Mouse (Mus musculus) liver, embryonic 14.5 days (tissue): ENCODE measurements around the gene Cyb561d2. TPM values are rescaled to one million over a fixed set of nuclear protein-coding genes. Genes with fewer than 3 reads are reported as not detected.
A peak's percentile ranks its signal among the peaks of the same experiment; 100 is the strongest.

ENCODE experiments used
- ATAC-seq: fragments of 200-750 bp; cut with Nextera tagmentation; 2 replicates; pipeline ENCODE4 v1.8.0; 2017; ENCODE audit warnings: moderate number of reproducible peaks, mild to moderate bottlenecking, moderate library complexity; ENCODE audit not compliant: insufficient read depth
- DNase-seq, 3 experiments: peaks; one replicate each; pipeline ENCODE4 v3.0.0-alpha.2; 2012 to 2013; ENCODE audit warnings: low read depth in 3 of 3, low spot score in 3 of 3
- H3K27ac ChIP-seq: fragments of 300-500 bp; sonication (generic); 2 replicates; pipeline ENCODE4 v1.5.1; 2014; ENCODE audit warnings: moderate library complexity, mild to moderate bottlenecking, control low read depth, inconsistent platforms
- H3K27me3 ChIP-seq: fragments of 300-500 bp; sonication (generic); 2 replicates; pipeline ENCODE4 v1.6.1; 2014; ENCODE audit warnings: mild to moderate bottlenecking, low read length, moderate library complexity; ENCODE audit not compliant: control insufficient read depth, insufficient read depth
- H3K36me3 ChIP-seq: fragments of 300-500 bp; sonication (generic); replicated peaks from 2 replicates; pipeline ENCODE4 v1.6.1; 2014; ENCODE audit warnings: low read depth; ENCODE audit not compliant: control insufficient read depth, insufficient read depth
- H3K4me1 ChIP-seq, 2 experiments: fragments of 200-500 bp in 1 of 2; fragments of 300-500 bp in 1 of 2; sonication (generic) in 1 of 2; replicated peaks; 2 replicates each; pipeline ENCODE4 v1.6.1; 2012 to 2014; ENCODE audit warnings: antibody characterized with exemption in 1 of 2, inconsistent platforms in 1 of 2, low read length in 1 of 2; ENCODE audit not compliant: control insufficient read depth in 2 of 2, insufficient read depth in 2 of 2
- H3K4me2 ChIP-seq: fragments of 300-500 bp; sonication (generic); 2 replicates; pipeline ENCODE4 v1.6.1; 2014; ENCODE audit warnings: low read depth, mild to moderate bottlenecking, control low read depth, moderate library complexity
- H3K4me3 ChIP-seq, 2 experiments: fragments of 200-500 bp in 1 of 2; fragments of 300-500 bp in 1 of 2; sonication (generic) in 1 of 2; 2 replicates each; pipeline ENCODE4 v1.5.1; 2012 to 2014; ENCODE audit warnings: low read depth in 2 of 2, low read length in 2 of 2, mild to moderate bottlenecking in 2 of 2, control low read depth in 1 of 2, inconsistent platforms in 1 of 2, moderate library complexity in 1 of 2; ENCODE audit not compliant: insufficient read depth in 1 of 2
- H3K9ac ChIP-seq: fragments of 300-500 bp; sonication (generic); replicated peaks from 2 replicates; pipeline ENCODE4 v1.6.1; 2014; ENCODE audit warnings: mild to moderate bottlenecking, control low read depth, moderate library complexity
- H3K9me3 ChIP-seq: fragments of 300-500 bp; sonication (generic); 2 replicates; pipeline ENCODE4 v1.6.1; 2016; ENCODE audit warnings: low read length, mixed read lengths; ENCODE audit not compliant: control insufficient read depth
- CTCF ChIP-seq: IDR thresholded peaks from 2 replicates; pipeline ENCODE4 v1.5.1; 2016; ENCODE audit warnings: antibody characterized with exemption, low read depth, control low read depth
- EP300 ChIP-seq: IDR thresholded peaks from 2 replicates; pipeline ENCODE4 v1.6.1; 2016; ENCODE audit warnings: antibody characterized with exemption, low read depth
- WGBS: fragments of 180-500 bp; shearing (Covaris S2); extraction: QIAGEN DNeasy Blood & Tissue Kit; methylation state at CpG from one replicate; pipeline ENCODE4 v1.1.7; 2014; ENCODE audit not compliant: insufficient replicate concordance; 5-methylcytosine and 5-hydroxymethylcytosine counted together
- polyA plus RNA-seq, 2 experiments: library from polyadenylated mRNA; depleted of rRNA in 1 of 2; stranded (reverse) in 1 of 2; unstranded in 1 of 2; fragments of >200 nt; fragmentation: Nextera tagmentation in 1 of 2; extraction: Ambion mirVana in 1 of 2; gene quantifications; 2 replicates each; pipeline versions ENCODE4 v1.2.1 to v1.2.3; 2012 to 2014

The Cyb561d2 gene
- polyA plus RNA-seq, 2 experiments: 9.8 to 14.1 TPM

- Histone ChIP-seq H3K36me3 (no peaks in the 10 kb centered on the region), H3K4me1 (peaks cover 22 to 28% of the 10 kb centered on the region in 2 experiments), H3K4me2 (no peak overlapping the region), H3K9me3 (no peaks in the 10 kb centered on the region), H3K27me3 (peaks cover 3% of the 10 kb centered on the region; the same call in 1 of the 2 replicates), H3K27ac (no peak overlapping the region), H3K9ac (no peak overlapping the region), H3K4me3 (no peak overlapping the region)
- no peak for ATAC-seq
- TF ChIP-seq EP300: no peak
- 0 out of 2 replicates have a peak, but pooled peaks have one; percentile 1 for TF ChIP-seq CTCF
- WGBS: 66% methylated on average over 5 of the region's 5 CpGs
- no peak for DNase-seq
Measured at GRCm38 (mm10) chr9:107547957-107548356, 6.0 kb upstream of the Cyb561d2 start.

GRCm38 (mm10) chr9:107547026-107547425, 5.0 kb upstream of the Cyb561d2 start, which contains the start of gene Zmynd10:
Gene Zmynd10, plus strand, starts transcription at chr9:107547298.
- Histone ChIP-seq H3K36me3 (no peaks in the 10 kb centered on the region), H3K4me1 (peaks cover 18 to 24% of the 10 kb centered on the region in 2 experiments), H3K4me2 (peak within 1 kb of the TSS; percentile 44), H3K9me3 (no peaks in the 10 kb centered on the region), H3K27ac (no peak within 1 kb of the TSS), H3K4me3 (peak within 1 kb of the TSS in 1 of 2 experiments; percentile 3; a peak in 1 of 4 replicates), H3K9ac (no peak within 1 kb of the TSS), H3K27me3 (peaks cover 3% of the 10 kb centered on the region; the same call in 1 of the 2 replicates)
- 5% methylated on average over 20 of the region's 20 CpGs for WGBS
- no peak for TF ChIP-seq CTCF
- no peak for TF ChIP-seq EP300
- peak; percentile 80 to 86 (median 80) for DNase-seq
- peak; percentile 63 for ATAC-seq

GRCm38 (mm10) chr9:107545602-107546001, 3.6 kb upstream of the Cyb561d2 start:
- no peak overlapping the region for H3K9ac ChIP-seq
- H3K4me2 ChIP-seq: no peak overlapping the region
- H3K36me3 ChIP-seq: no peaks in the 10 kb centered on the region
- peaks cover 12 to 15% of the 10 kb centered on the region in 2 experiments for H3K4me1 ChIP-seq
- H3K9me3 ChIP-seq: no peaks in the 10 kb centered on the region
- WGBS: 2% methylated on average over 3 of the region's 3 CpGs
- TF ChIP-seq EP300 (no peak), CTCF (peak; percentile 97)
- H3K27ac ChIP-seq: no peak overlapping the region
- peaks cover 1% of the 10 kb centered on the region; the same call in 1 of the 2 replicates for H3K27me3 ChIP-seq
- ATAC-seq: no peak
- no peak overlapping the region for H3K4me3 ChIP-seq
- no peak for DNase-seq

GRCm38 (mm10) chr9:107545199-107545598, 3.2 kb upstream of the Cyb561d2 start:
- Histone ChIP-seq H3K4me1 (peaks cover 12 to 15% of the 10 kb centered on the region in 2 experiments), H3K9ac (no peak overlapping the region), H3K27ac (no peak overlapping the region), H3K36me3 (no peaks in the 10 kb centered on the region), H3K4me2 (no peak overlapping the region), H3K27me3 (no peaks in the 10 kb centered on the region), H3K9me3 (no peaks in the 10 kb centered on the region), H3K4me3 (no peak overlapping the region)
- TF ChIP-seq EP300 (no peak), CTCF (no peak)
- ATAC-seq: no peak
- 76% methylated on average over 10 of the region's 10 CpGs for WGBS
- DNase-seq: no peak

- ATAC-seq: no peak
- peaks cover 3% of the 10 kb centered on the region for H3K36me3 ChIP-seq
Measured at GRCm38 (mm10) chr9:107544729-107545128, 2.7 kb upstream of the Cyb561d2 start.

More at GRCm38 (mm10) chr9:107544729-107545128, 2.7 kb upstream of the Cyb561d2 start:
- no peaks in the 10 kb centered on the region for H3K9me3 ChIP-seq
- DNase-seq: no peak
- no peak overlapping the region for H3K27ac ChIP-seq
- no peak overlapping the region for H3K4me3 ChIP-seq
- H3K4me1 ChIP-seq: peaks cover 12 to 15% of the 10 kb centered on the region in 2 experiments
- TF ChIP-seq EP300: no peak
- TF ChIP-seq CTCF: no peak
- no peaks in the 10 kb centered on the region for H3K27me3 ChIP-seq
- 83% methylated on average over 12 of the region's 12 CpGs for WGBS
- no peak overlapping the region for H3K9ac ChIP-seq
- H3K4me2 ChIP-seq: no peak overlapping the region
